Mouse (Mus musculus) liver, embryonic 14.5 days (tissue): Measurements from ENCODE around the gene Efnb2.

Experiments
- CTCF ChIP-seq: IDR thresholded peaks from 2 replicates; pipeline ENCODE4 v1.5.1; 2016; ENCODE audit warnings: antibody characterized with exemption, low read depth, control low read depth
- EP300 ChIP-seq: IDR thresholded peaks from 2 replicates; pipeline ENCODE4 v1.6.1; 2016; ENCODE audit warnings: antibody characterized with exemption, low read depth

DNA sequence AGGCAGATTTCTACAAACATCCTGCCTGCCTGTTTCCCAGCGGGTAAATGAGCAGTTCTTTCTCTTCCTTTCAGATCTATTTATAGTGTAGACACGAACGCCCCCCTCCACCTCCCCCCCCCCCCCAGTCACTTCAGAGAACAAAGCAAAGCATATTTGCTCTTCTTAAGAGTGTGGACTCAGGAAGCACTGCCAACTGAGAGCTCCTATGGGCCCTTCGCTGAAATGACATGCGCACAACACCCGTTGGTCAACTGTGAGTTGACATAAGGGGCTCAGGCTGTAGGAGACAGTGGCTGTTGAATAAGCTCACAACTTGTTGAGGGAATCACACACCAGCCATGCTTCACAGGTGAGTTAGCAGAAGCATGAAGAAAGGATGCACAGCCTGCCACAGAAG, 84.8 kb downstream of the Efnb2 start:
- TF ChIP-seq CTCF (no peak), EP300 (no peak)
